Mouse (Mus musculus) lung, adult 10 weeks (tissue): ENCODE data around the gene Fam131c. TPM values are rescaled to one million over a fixed set of nuclear protein-coding genes. Genes with fewer than 3 reads are reported as not detected.

Experiments
- polyA plus RNA-seq: library from polyadenylated mRNA; stranded (reverse); fragments of 350-450 nt; fragmentation: Illumina TruSeq; extraction: RNeasy Lipid Tissue Mini Kit (QIAGEN cat#74804); gene quantifications from one replicate; pipeline ENCODE4 v1.2.3, GENCODE M21; 2014; ENCODE audit warnings: low read depth, low replicate concordance; ENCODE audit not compliant: insufficient read depth

Fam131c gene
- polyA plus RNA-seq, result 0.87 TPM

GRCm38 (mm10) chr4:141367997-141368791 lies at the start of gene Fam131c:
Gene Fam131c (plus strand): TSS chr4:141368220.

GRCm38 (mm10) chr4:141398545-141398944 lies 30.5 kb downstream of the Fam131c start, which contains the start of gene Clcnka:
Gene Clcnka (minus strand): TSS chr4:141398724.

GRCm38 (mm10) chr4:141415924-141416323 lies 47.9 kb downstream of the Fam131c start, which contains the start of gene Clcnkb:
Gene Clcnkb (minus strand): TSS chr4:141416014.

GRCm38 (mm10) chr4:141420192-141420829 lies 52.3 kb downstream of the Fam131c start, which contains the start of gene Hspb7:
Gene Hspb7 (plus strand): TSS chr4:141420779.

Other genes with a start within 250 kb of the Fam131c start
- 56.3 TPM for gene Szrd1, start 228.4 kb upstream of the Fam131c start, polyA plus RNA-seq
- 4.7 TPM for gene Fbxo42, start 220.3 kb upstream of the Fam131c start, polyA plus RNA-seq
- gene Rsg1, start 154.3 kb upstream of the Fam131c start, polyA plus RNA-seq, result 0.23 TPM
- gene Arhgef19, start 128.7 kb upstream of the Fam131c start, polyA plus RNA-seq, result 5.1 TPM
- gene Epha2, start 67.0 kb upstream of the Fam131c start, polyA plus RNA-seq, result 17.4 TPM
- not detected for gene Clcnka, start 30.5 kb downstream of the Fam131c start, polyA plus RNA-seq
- not detected for gene Clcnkb, start 47.8 kb downstream of the Fam131c start, polyA plus RNA-seq
- gene Hspb7, start 52.6 kb downstream of the Fam131c start, polyA plus RNA-seq, result 11.0 TPM
- gene Srarp, start 67.9 kb downstream of the Fam131c start, polyA plus RNA-seq, result not detected
- gene Zbtb17, start 76.4 kb downstream of the Fam131c start, polyA plus RNA-seq, result 12.2 TPM
- gene Spen, start 170.4 kb downstream of the Fam131c start, polyA plus RNA-seq, result 2.8 TPM
- gene Fblim1, start 237.9 kb downstream of the Fam131c start, polyA plus RNA-seq, result 19.7 TPM